Mouse (Mus musculus) ES-Bruce4 (cell line): ENCODE data around the gene Hist1h4i. TPM values are rescaled to one million over a fixed set of nuclear protein-coding genes. Genes with fewer than 3 reads are reported as not detected.
"Not testable (repeated sequence)": the region's sequence is repeated elsewhere in the genome, so short reads cannot be mapped to it uniquely, and the experiment has no call there.

Experiments
- H3K27ac ChIP-seq: 2 replicates; pipeline ENCODE4 v1.5.1; 2012; ENCODE audit warnings: low read length, inconsistent platforms; ENCODE audit not compliant: insufficient read depth
- H3K27me3 ChIP-seq: 2 replicates; pipeline ENCODE4 v1.6.1; 2012; ENCODE audit warnings: mild to moderate bottlenecking, low read length, inconsistent platforms; ENCODE audit not compliant: control insufficient read depth, poor library complexity, insufficient read depth, severe bottlenecking
- H3K36me3 ChIP-seq: 2 replicates; pipeline ENCODE4 v1.6.1; 2012; ENCODE audit warnings: inconsistent platforms, mild to moderate bottlenecking, low read length, moderate library complexity; ENCODE audit not compliant: control insufficient read depth, poor library complexity, insufficient read depth, severe bottlenecking
- H3K4me1 ChIP-seq: one replicate; pipeline ENCODE4 v1.8.1; 2011; ENCODE audit warnings: low read length; ENCODE audit not compliant: control insufficient read depth, insufficient read depth
- H3K4me3 ChIP-seq: 2 replicates; pipeline ENCODE4 v1.5.1; 2011; ENCODE audit warnings: low read depth, mild to moderate bottlenecking, low read length
- H3K9ac ChIP-seq: 2 replicates; pipeline ENCODE4 v1.6.1; 2012; ENCODE audit warnings: low read depth, mild to moderate bottlenecking, inconsistent platforms; ENCODE audit not compliant: poor library complexity, severe bottlenecking
- H3K9me3 ChIP-seq: replicated peaks from 2 replicates; pipeline ENCODE4 v1.6.1; 2012; ENCODE audit warnings: mild to moderate bottlenecking, low read length, inconsistent platforms; ENCODE audit not compliant: control insufficient read depth, poor library complexity, insufficient read depth, severe bottlenecking
- CTCF ChIP-seq: IDR thresholded peaks from one replicate; pipeline ENCODE4 v1.8.1; 2011; ENCODE audit warnings: low read depth, low read length
- EP300 ChIP-seq: IDR thresholded peaks from 2 replicates; pipeline ENCODE4 v1.6.1; 2011; ENCODE audit warnings: low read depth, low read length; ENCODE audit not compliant: insufficient read depth
- POLR2A ChIP-seq: IDR thresholded peaks from one replicate; pipeline ENCODE4 v1.8.1; 2011; ENCODE audit warnings: low read length; ENCODE audit not compliant: insufficient read depth
- polyA plus RNA-seq: library from polyadenylated mRNA; stranded (reverse); fragments of >200 nt; gene quantifications from 2 replicates; pipeline ENCODE4 v1.2.4, GENCODE M21; 2011; ENCODE audit warnings: low read depth; ENCODE audit not compliant: missing spikeins, insufficient read depth, insufficient read length

The Hist1h4i gene
- polyA plus RNA-seq: 5.6 and 6.5 TPM in 2 replicates

GRCm38 (mm10) chr13:22041142-22041536, at the start of gene Hist1h4i:
Gene Hist1h4i, minus strand, starts transcription at chr13:22041362.
- not testable (repeated sequence) for H3K4me1 ChIP-seq, H3K27me3 ChIP-seq, H3K9me3 ChIP-seq, H3K36me3 ChIP-seq
- H3K9ac ChIP-seq: peak within 1 kb of the TSS; percentile 88
- TF ChIP-seq POLR2A: peak; percentile 100
- TF ChIP-seq EP300: peak; percentile 91
- peak within 1 kb of the TSS; percentile 66 for H3K4me3 ChIP-seq
- H3K27ac ChIP-seq: peak within 1 kb of the TSS; percentile 97

GRCm38 (mm10) chr13:22084140-22084539, 43.0 kb upstream of the Hist1h4i start, which contains the start of gene Vmn1r188:
Gene Vmn1r188, plus strand, starts transcription at chr13:22084440.
- not testable (repeated sequence) for H3K27me3 ChIP-seq

GRCm38 (mm10) chr13:22063468-22063867, 22.3 kb upstream of the Hist1h4i start:
- TF ChIP-seq POLR2A (no peak), EP300 (no peak), CTCF (no peak)
- Histone ChIP-seq H3K4me1 (no peaks in the 10 kb centered on the region), H3K36me3 (no peaks in the 10 kb centered on the region), H3K9ac (no peak overlapping the region), H3K27me3 (no peaks in the 10 kb centered on the region), H3K4me3 (no peak overlapping the region), H3K27ac (no peak overlapping the region), H3K9me3 (no peaks in the 10 kb centered on the region)

More at GRCm38 (mm10) chr13:22084140-22084539, 43.0 kb upstream of the Hist1h4i start, which contains the start of gene Vmn1r188:
- H3K4me1 ChIP-seq, H3K9me3 ChIP-seq, H3K4me3 ChIP-seq, H3K36me3 ChIP-seq, H3K9ac ChIP-seq, H3K27ac ChIP-seq: not testable (repeated sequence)

- TF ChIP-seq POLR2A: no peak
- TF ChIP-seq EP300: no peak
- TF ChIP-seq CTCF: no peak
- H3K4me3 ChIP-seq: no peak overlapping the region
These were observed 20.3 kb upstream of the Hist1h4i start for GRCm38 (mm10) chr13:22061422-22061821.

GRCm38 (mm10) chr13:22053754-22054153, 12.6 kb upstream of the Hist1h4i start:
- Histone ChIP-seq H3K36me3 (no peaks in the 10 kb centered on the region), H3K27me3 (no peaks in the 10 kb centered on the region), H3K9ac (no peak overlapping the region), H3K9me3 (0 out of 2 replicates have a peak, but pooled peaks cover 2% of the 10 kb centered on the region), H3K27ac (no peak overlapping the region), H3K4me1 (no peaks in the 10 kb centered on the region), H3K4me3 (no peak overlapping the region)
- TF ChIP-seq EP300 (no peak), POLR2A (no peak), CTCF (no peak)

More at GRCm38 (mm10) chr13:22061422-22061821, 20.3 kb upstream of the Hist1h4i start:
- H3K9ac ChIP-seq: no peak overlapping the region
- no peaks in the 10 kb centered on the region for H3K27me3 ChIP-seq
- H3K27ac ChIP-seq: no peak overlapping the region
- H3K9me3 ChIP-seq: 0 out of 2 replicates have a peak, but pooled peaks cover 2% of the 10 kb centered on the region
- no peaks in the 10 kb centered on the region for H3K36me3 ChIP-seq
- H3K4me1 ChIP-seq: no peaks in the 10 kb centered on the region

- Histone ChIP-seq H3K9ac (peak overlapping the region; percentile 54), H3K27ac (no peak overlapping the region), H3K27me3 (no peaks in the 10 kb centered on the region), H3K36me3 (no peaks in the 10 kb centered on the region), H3K4me3 (peak overlapping the region; percentile 93), H3K4me1 (peaks cover 1% of the 10 kb centered on the region), H3K9me3 (no peaks in the 10 kb centered on the region)
- TF ChIP-seq POLR2A (no peak), EP300 (no peak), CTCF (no peak)
These were observed 10.3 kb upstream of the Hist1h4i start for GRCm38 (mm10) chr13:22051523-22051859.
